Mouse (Mus musculus): ENCODE measurements around the gene Gm20696.

DNA sequence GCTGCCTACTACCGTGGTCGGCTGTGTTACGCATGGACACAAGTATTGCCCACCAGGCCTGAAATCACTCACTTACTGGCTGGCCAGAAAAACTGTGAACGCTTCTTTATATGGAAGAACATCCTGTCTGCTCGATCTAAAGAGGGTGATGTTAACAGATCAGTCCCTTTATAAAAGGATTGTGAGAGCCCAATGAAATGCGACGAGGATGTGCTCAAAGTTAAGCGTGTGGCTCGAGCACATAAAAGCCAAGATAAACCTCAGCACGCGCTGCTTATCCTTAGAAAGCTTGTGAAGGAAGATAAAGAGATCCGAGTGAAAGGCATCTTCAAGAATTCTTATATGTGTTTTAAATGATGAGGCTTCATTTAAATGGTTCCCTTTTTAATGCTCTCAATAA is 270.9 kb downstream of the Gm20696 start:
- no peak for TF ChIP-seq CTCF (IDR thresholded peaks at IDR 0.05; ENCODE audit: extremely low read depth, insufficient read depth, low read length)
- TF ChIP-seq POLR2A (IDR thresholded peaks at IDR 0.05; ENCODE audit: extremely low read depth, insufficient read depth, low read length), result no peak
